Mouse (Mus musculus) megakaryocyte, adult 5-6 weeks (primary cell): ENCODE results near the gene Tbata. TPM values are rescaled to one million over a fixed set of nuclear protein-coding genes. Genes with fewer than 3 reads are reported as not detected.
A peak's percentile ranks its signal among the peaks of the same experiment; 100 is the strongest.

Experiments
- ATAC-seq: 2 replicates; pipeline ENCODE4 v1.8.0; 2016; ENCODE audit warnings: mild to moderate bottlenecking, inconsistent platforms; ENCODE audit not compliant: poor library complexity, severe bottlenecking
- total RNA-seq, 2 experiments: library from RNA; stranded (forward) in 1 of 2; stranded (reverse) in 1 of 2; fragments of 153-499, 151-499 nt in 1 of 2; fragments of 221-1000, 200-1000 nt in 1 of 2; gene quantifications; 2 replicates each; pipeline versions ENCODE4 v1.2.3 to v1.2.4; 2015 to 2017

Gene Tbata
- total RNA-seq, 2 experiments from 2014 or later = not detected

GRCm38 (mm10) chr10:61162366-61162765, 9.4 kb upstream of the Tbata start:
- ATAC-seq = no peak

GRCm38 (mm10) chr10:61167333-61168096, 4.2 kb upstream of the Tbata start:
- peak; percentile 74 for ATAC-seq

- no peak for ATAC-seq
Observed at GRCm38 (mm10) chr10:61168393-61168792, 3.4 kb upstream of the Tbata start.

- no peak for ATAC-seq
Observed at GRCm38 (mm10) chr10:61172496-61172895, 742 bp downstream of the Tbata start.

DNA sequence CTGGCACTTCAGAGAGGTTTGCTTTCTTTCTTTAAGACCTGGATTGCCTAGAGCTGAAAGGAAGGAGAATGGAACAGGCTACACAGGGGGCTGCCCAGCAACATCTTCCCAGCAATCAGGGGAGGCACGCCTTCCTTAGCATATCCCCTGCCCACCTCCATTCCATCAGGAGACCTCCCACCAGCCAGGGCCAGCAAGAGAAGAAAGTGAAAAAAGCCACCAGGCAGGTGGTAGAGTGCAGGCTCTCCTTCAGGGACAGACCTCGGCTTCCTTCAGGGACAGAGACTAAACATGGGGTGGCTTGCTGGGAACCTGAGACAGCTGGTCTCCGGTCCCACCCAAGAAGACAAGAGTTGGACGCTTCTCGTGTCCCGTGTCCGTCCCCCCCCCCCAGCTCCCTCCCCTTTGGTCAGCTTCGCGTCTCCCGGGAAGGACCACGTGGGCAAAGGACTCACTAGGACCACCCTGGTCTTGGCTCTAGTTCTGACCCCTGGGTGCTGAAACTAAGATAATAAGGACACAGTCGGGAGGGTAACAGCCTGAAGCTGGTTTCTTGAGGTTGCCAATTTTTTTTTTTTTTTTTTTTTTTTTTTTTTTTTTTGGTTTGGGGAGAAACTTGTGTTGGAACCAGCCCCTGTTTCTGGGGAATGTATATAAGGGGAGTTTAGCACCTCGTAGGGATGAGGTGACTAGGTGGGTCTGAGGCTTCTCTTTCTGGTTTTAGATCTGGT, 3.1 kb downstream of the Tbata start:
- no peak for ATAC-seq

DNA sequence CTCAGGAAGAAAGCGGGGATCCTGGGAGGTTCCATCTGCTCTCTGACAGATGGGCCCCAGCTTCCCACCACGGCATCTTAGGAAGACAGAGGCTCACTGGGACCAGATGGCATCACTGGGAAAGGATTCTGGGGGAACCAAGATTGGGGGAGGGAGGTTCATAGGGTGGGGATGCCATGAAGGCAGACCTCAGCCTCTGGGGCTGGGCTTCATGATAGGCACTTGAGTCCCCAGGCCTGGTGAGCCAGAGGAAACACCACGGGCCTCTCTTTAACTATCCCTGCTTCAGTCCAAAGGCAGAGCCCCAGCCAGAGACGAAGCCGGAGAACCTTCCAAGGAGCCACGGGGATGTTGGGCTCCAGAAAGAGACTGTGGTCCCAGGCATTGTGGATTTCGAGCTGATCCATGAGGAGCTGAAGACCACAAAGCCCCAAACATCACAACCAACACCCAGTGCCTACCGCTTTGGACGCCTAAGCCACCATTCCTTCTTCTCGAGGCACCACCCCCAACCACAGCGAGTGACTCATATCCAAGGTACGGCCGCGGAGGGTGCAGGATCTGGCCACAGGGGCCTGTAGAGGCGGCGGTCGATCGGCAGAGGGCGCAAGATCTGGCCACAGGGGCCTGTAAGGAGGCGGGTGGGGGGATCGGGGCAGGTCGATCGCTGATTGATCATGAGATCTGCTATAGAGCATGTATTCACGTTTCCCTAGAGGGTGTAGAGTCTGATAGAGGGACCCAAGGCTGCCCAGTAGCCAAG, 3.9 kb downstream of the Tbata start:
- ATAC-seq = peak; percentile 88

DNA sequence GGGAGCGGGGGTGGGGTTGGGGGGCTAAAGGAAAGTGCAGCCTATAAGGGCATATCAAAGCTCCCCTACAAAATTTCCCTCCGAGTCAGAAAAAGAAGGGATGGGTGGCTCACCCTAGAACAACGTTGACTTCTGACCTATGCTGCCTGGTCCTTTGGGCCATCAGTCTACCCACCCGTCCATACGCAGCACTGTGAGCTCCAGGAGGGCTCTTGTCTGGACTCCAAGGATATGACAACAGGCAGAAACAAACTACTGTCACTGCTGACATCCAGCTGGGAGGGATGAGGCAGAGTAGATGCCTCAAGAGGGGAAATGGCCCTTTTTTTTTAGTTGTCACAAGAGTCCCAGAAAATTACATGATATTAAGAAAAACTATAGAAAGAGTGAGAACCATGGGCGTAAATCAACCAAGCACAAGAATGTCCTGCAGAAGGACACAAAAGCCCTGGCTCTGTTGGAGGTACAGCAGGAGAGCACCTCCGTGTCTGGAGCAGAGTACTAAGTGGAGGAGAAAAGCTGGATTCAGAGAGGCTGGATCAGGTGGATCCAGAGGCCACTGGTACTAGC, 4.6 kb downstream of the Tbata start:
- ATAC-seq = no peak

DNA sequence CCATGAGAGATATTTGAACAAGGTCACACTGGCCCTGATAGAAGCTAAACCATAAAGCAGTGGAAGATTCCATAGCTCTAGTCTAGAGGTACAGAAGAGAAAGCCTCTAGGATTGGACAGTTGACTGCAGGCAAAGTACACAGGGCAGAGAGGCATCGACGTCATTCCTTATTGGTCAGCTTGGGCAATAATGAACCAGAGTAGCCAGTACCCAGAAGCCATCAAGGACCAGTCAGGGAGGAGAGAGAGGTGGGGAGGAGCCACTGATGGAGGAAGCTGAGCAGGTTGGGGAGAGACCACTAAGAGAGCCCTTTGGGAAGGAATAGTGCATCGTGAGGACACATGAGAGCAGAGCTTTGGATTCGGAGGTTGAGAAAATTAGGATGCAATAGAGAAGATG, 6.0 kb downstream of the Tbata start:
- ATAC-seq = no peak

- ATAC-seq = no peak
Observed at GRCm38 (mm10) chr10:61178687-61179086, 6.9 kb downstream of the Tbata start.

GRCm38 (mm10) chr10:61179927-61180326, 8.2 kb downstream of the Tbata start:
- ATAC-seq = no peak

DNA sequence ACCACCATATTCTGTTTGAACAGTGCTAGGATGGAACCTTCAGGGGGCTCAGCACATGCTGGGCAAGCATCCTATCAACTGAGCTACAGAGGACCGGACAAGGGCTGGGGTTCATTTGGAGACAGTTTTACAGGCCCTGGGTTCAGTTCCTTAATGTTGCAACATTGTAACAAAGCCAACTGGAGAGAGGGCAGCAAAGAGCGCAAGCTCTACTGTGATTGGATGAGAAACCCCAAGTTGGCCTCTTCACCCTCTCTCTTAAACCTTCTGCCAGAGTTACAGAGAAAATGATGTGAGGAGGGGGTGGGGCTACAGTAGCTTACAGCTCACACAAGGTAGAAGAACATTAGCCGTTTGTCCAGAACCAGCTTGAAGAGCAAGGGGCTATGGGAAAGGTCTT, 15.2 kb downstream of the Tbata start:
- no peak for ATAC-seq

- peak; percentile 24 for ATAC-seq
Observed at GRCm38 (mm10) chr10:61188010-61188409, 16.3 kb downstream of the Tbata start.

GRCm38 (mm10) chr10:61194611-61195010, 22.9 kb downstream of the Tbata start:
- no peak for ATAC-seq

DNA sequence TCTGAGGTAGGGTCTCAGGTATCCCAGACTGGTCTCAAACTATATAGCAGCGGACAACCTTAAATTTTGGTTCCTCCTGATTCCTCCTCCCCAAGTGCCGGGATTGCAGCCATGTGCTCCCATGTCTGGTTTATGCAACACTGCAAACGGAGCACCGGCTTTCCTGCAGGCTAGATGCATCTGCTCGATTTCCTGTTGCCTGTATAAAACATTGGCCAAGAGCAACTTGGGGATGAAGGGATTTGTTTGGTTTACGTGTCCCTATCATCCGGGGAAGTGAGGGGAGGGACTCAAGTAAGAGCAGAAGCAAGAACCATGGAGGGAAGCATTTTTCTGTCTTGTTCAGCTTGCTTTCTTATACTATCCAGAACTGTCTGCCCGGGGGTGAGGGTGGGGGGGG, 23.5 kb downstream of the Tbata start:
- no peak for ATAC-seq

DNA sequence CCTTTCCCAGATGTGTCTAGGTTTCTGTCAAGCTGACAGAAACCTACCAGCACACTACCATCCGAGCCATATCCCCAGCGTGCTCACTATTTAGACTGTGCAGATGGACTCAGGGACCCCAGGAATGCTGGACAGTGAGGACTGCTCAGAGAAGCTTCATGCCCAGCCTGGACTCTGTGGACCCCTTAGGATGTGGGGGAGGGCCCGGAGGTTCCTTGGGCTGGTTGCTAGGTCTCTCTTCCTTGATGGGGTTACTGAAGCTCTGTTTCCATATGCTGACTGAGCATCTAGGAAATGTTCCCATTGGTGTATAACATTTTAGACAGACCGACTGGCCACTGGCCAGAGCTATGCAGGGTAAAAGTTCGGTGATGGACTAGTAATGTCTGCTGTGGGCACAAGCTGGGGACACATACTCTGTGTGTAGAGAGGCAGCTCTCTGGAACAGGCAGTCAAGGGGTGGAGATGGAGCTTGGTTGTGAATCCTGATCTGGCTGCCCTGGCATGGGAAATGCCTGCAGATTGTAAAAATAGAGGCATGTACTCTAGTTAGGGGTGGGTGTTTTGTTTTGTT, 24.1 kb downstream of the Tbata start:
- ATAC-seq = no peak

DNA sequence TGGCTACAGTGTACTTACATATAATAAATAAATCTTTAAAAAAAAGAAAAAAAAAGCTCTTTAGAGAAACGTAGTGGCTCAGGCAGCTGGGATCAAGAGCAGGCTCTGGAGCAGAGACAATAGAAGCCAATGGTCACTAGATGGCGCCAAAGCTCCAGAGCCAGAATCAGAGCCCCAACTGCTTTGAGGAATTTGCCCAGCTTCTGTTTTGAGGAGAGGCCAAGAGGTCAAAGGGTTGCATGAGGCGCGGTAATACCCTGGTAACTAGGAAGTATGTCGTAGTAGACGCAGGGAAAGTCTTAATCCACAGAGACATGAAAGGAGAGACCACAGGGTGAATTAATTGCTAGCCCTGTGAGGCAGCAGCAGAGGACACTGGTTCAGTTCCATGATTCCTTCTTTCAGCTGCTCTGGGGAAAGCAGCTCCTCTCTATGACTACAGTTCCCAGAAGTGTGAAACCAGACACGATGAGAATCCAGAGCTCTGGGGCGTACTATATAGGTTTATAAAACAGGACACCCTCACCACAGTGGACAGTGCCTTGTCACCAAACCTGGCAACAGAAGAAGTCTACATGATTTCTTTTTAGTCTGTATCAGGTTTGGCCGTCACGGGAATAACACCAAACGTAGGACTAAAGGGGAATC, 27.9 kb downstream of the Tbata start:
- peak; percentile 86 for ATAC-seq

DNA sequence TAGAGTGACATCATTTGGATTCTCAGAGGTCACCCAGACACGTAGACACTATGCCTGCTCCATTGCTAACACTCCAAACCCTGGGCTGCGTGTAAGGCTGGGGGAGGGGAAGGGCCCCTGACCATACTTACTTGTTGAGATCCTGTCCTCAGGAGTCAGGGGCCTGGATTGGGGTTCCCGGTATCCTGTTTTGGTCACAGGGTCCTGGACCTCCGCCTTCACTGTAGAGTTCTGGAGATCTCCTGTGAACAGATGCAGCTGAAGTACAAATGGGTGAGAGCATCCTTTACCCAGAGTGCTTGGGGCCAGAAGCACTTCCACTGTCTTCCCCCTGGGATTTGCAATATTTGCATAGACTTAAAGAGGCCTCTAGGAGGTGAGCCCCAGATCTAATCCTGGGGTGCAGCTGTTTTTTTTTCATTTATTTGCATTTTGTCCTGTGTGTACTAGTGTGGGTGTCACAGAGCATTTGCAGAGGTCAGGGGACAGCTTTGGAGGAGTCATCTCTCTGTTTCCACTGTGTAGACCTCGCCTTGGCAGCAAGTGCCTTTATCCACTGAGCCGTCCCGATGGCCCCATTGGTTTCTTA, 28.6 kb downstream of the Tbata start:
- ATAC-seq = no peak

DNA sequence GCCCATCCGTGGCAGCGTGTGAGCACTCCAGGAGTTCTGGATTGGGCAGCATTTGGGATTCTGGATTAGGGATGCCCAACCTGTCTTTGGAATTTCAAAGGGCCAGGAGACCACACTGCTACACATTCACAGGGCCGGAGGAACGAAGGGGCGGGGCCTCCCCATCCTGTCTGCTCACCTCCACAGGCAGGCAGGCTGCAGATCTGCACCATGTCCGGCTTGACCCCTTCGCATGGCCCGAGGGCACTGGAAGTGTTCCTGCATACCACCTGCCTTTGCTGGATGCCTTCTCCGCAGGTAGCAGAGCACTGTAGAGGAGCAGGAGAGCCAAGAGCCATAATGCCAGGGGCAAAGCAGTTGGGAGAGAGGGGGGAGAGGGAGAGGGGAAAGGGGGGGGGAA, 29.2 kb downstream of the Tbata start:
- no peak for ATAC-seq

- peak; percentile 17; the same call in 1 of the 2 replicates for ATAC-seq
Observed at GRCm38 (mm10) chr10:61201596-61202318, 30.0 kb downstream of the Tbata start.
